Comparison of ENCODE assay signal across 8 mouse cellular contexts in genomic region chr3:89225918-89226317, GRCm38 (mm10). TPM values are rescaled to one million over a fixed set of nuclear protein-coding genes. Genes with fewer than 3 reads are reported as not detected.
DNase-seq lines count a peak whose midpoint lies in the region; ATAC-seq and TF ChIP-seq lines count a peak whose summit lies in the region.
"Had no signal": no experiment of that assay in that cellular context is flagged by ENCODE, and none has a peak within 500 bp of the region (broad histone marks: within the 10 kb centered on the region; RNA-seq: fewer than 3 reads in every experiment).

No protein-coding gene starts in this region.

- TF ChIP-seq CTCF in testis, adult 2 months (IDR thresholded peaks at IDR 0.05; ENCODE audit: control insufficient read depth, insufficient read depth, insufficient replicate concordance, low read depth, low read length) = no peak

- no peaks in the 10 kb centered on the region; the same call in 1 of the 2 replicates for H3K36me3 ChIP-seq in testis, adult 2 months (ENCODE audit: control insufficient read depth, insufficient read depth, low read length)
- H3K36me3 ChIP-seq in forebrain, embryonic 11.5 days (ENCODE audit: control insufficient read depth, insufficient read depth, low read length) = peaks cover 3% of the 10 kb centered on the region; the same call in 1 of the 2 replicates
- peaks cover 60% of the 10 kb centered on the region for H3K36me3 ChIP-seq in midbrain, embryonic 10.5 days

- peak overlapping the region; percentile 89 for H3K4me3 ChIP-seq in testis, adult 2 months (ENCODE audit: control insufficient read depth, low read depth, low read length)
- peak overlapping the region; percentile 97 for H3K4me3 ChIP-seq in forebrain, embryonic 11.5 days (ENCODE audit: low read depth, low read length)
- peak overlapping the region; percentile 89 for H3K4me3 ChIP-seq in midbrain, embryonic 10.5 days

- no peak for TF ChIP-seq POLR2A in testis, adult 2 months (IDR thresholded peaks at IDR 0.05; ENCODE audit: control insufficient read depth, low read depth, low read length)

- peak overlapping the region; percentile 95 for H3K4me2 ChIP-seq in forebrain, embryonic 11.5 days (ENCODE audit: low read depth, low read length, severe bottlenecking)

- H3K27me3 ChIP-seq in testis, adult 2 months (ENCODE audit: control insufficient read depth, insufficient read depth, low read length) = no peaks in the 10 kb centered on the region
- no peaks in the 10 kb centered on the region for H3K27me3 ChIP-seq in forebrain, embryonic 11.5 days (ENCODE audit: control insufficient read depth, insufficient read depth, low read length)
- peaks cover 23% of the 10 kb centered on the region for H3K27me3 ChIP-seq in midbrain, embryonic 10.5 days (ENCODE audit: low read depth, poor library complexity, severe bottlenecking)

- peak; percentile 82 for ATAC-seq in forebrain, embryonic 11.5 days (replicated peaks; ENCODE audit: low FRiP score)
- ATAC-seq in activated CD4-positive, CD25-positive, alpha-beta regulatory T cell, adult 4 months = no peak
- ATAC-seq: intestine, postnatal 0 days had no signal

- H3K4me1 ChIP-seq in testis, adult 2 months (ENCODE audit: control insufficient read depth, insufficient read depth, low read length) = peaks cover 20% of the 10 kb centered on the region
- H3K4me1 ChIP-seq in forebrain, embryonic 11.5 days (replicated peaks; ENCODE audit: control insufficient read depth, insufficient read depth, low read length) = peaks cover 28% of the 10 kb centered on the region
- H3K4me1 ChIP-seq in midbrain, embryonic 10.5 days = peaks cover 82% of the 10 kb centered on the region

- H3K9ac ChIP-seq in forebrain, embryonic 11.5 days (ENCODE audit: low read length) = peak overlapping the region; percentile 74

- H3K9me3 ChIP-seq in forebrain, embryonic 11.5 days (ENCODE audit: control insufficient read depth, low read length) = no peaks in the 10 kb centered on the region
- H3K9me3 ChIP-seq in midbrain, embryonic 10.5 days (replicated peaks) = no peaks in the 10 kb centered on the region

- no peak overlapping the region; the same call in 1 of the 2 replicates for H3K27ac ChIP-seq in testis, adult 2 months (ENCODE audit: control insufficient read depth, insufficient read depth, low read depth, low read length)
- H3K27ac ChIP-seq in forebrain, embryonic 11.5 days (ENCODE audit: low read depth, low read length) = peak overlapping the region; percentile 98
- peak overlapping the region; percentile 99 for H3K27ac ChIP-seq in midbrain, embryonic 10.5 days (replicated peaks)

- 6% methylated on average over 4 of the region's 4 CpGs for WGBS in forebrain, embryonic 11.5 days
- 11% methylated on average over 4 of the region's 4 CpGs for WGBS in midbrain, embryonic 10.5 days

- DNase-seq in testis, postnatal 10 days (ENCODE audit: low spot score) = no peak
- peak; percentile 90 for DNase-seq in forebrain, embryonic 11.5 days (ENCODE audit: low spot score)
- peak; percentile 93 for DNase-seq in midbrain, embryonic 10.5 days (ENCODE audit: low spot score)
- no peak for DNase-seq in natural killer cell, adult 2 months (ENCODE audit: low spot score in 2 of 2)
- DNase-seq in gastrocnemius, adult 18-20 months (ENCODE audit: low spot score) = no peak

RNA-seq across cellular contexts. Expression of gene Mtx1, which starts 1.0 kb away (rescaled TPM):
- 482 and 525 TPM in 2 replicates for polyA plus RNA-seq in testis, adult 2 months (2012; rRNA removed)
- polyA plus RNA-seq in forebrain, embryonic 11.5 days (2014; fragmentation: Nextera tagmentation; extraction: Ambion mirVana) = 194 and 213 TPM in 2 replicates
- 238 TPM in 2 replicates for polyA plus RNA-seq in midbrain, embryonic 10.5 days (2016; fragmentation: Nextera tagmentation; extraction: Ambion mirVana)
- polyA plus RNA-seq in activated CD4-positive, CD25-positive, alpha-beta regulatory T cell, adult 4 months (2017; shearing (Covaris generic)) = 100 to 1,000 TPM in 1 of 2 experiments, 10 to 100 TPM in 1; 90.7 to 112 TPM
- total RNA-seq in gastrocnemius, adult 18-20 months (2021) = 10 to 100 TPM; 45.4 to 46.7 TPM

RNA-seq across cellular contexts. Expression of gene Muc1, which starts 2.9 kb away (rescaled TPM):
- polyA plus RNA-seq in testis, adult 2 months (2012; rRNA removed) = 35.1 and 38.3 TPM in 2 replicates
- 2.0 and 3.4 TPM in 2 replicates for polyA plus RNA-seq in forebrain, embryonic 11.5 days (2014; fragmentation: Nextera tagmentation; extraction: Ambion mirVana)
- polyA plus RNA-seq in midbrain, embryonic 10.5 days (2016; fragmentation: Nextera tagmentation; extraction: Ambion mirVana) = 1.8 and 3.4 TPM in 2 replicates
- polyA plus RNA-seq in activated CD4-positive, CD25-positive, alpha-beta regulatory T cell, adult 4 months (2017; shearing (Covaris generic)) = under 1 TPM; 0.88 to 0.97 TPM
- total RNA-seq in gastrocnemius, adult 18-20 months (2021) = under 1 TPM; 0.18 to 0.40 TPM

RNA-seq across cellular contexts. Expression of gene Thbs3, which starts 10.9 kb away (rescaled TPM):
- 66.6 and 73.2 TPM in 2 replicates for polyA plus RNA-seq in testis, adult 2 months (2012; rRNA removed)
- polyA plus RNA-seq in forebrain, embryonic 11.5 days (2014; fragmentation: Nextera tagmentation; extraction: Ambion mirVana) = 63.3 and 69.9 TPM in 2 replicates
- 82.2 and 108 TPM in 2 replicates for polyA plus RNA-seq in midbrain, embryonic 10.5 days (2016; fragmentation: Nextera tagmentation; extraction: Ambion mirVana)
- 1 to 10 TPM in 1 of 2 experiments, under 1 TPM in 1; 0.22 to 2.4 TPM for polyA plus RNA-seq in activated CD4-positive, CD25-positive, alpha-beta regulatory T cell, adult 4 months (2017; shearing (Covaris generic))
- 1 to 10 TPM; 3.6 to 9.2 TPM for total RNA-seq in gastrocnemius, adult 18-20 months (2021)

RNA-seq across cellular contexts. Expression of gene Krtcap2, which starts 19.8 kb away (rescaled TPM):
- 30.7 and 43.7 TPM in 2 replicates for polyA plus RNA-seq in testis, adult 2 months (2012; rRNA removed)
- polyA plus RNA-seq in forebrain, embryonic 11.5 days (2014; fragmentation: Nextera tagmentation; extraction: Ambion mirVana) = 237 and 252 TPM in 2 replicates
- 268 and 282 TPM in 2 replicates for polyA plus RNA-seq in midbrain, embryonic 10.5 days (2016; fragmentation: Nextera tagmentation; extraction: Ambion mirVana)
- 100 to 1,000 TPM; 275 to 319 TPM for polyA plus RNA-seq in activated CD4-positive, CD25-positive, alpha-beta regulatory T cell, adult 4 months (2017; shearing (Covaris generic))
- total RNA-seq in gastrocnemius, adult 18-20 months (2021) = 10 to 100 TPM; 70.2 to 74.5 TPM

RNA-seq across cellular contexts. Expression of gene Trim46, which starts 20.2 kb away (rescaled TPM):
- 27.7 and 27.9 TPM in 2 replicates for polyA plus RNA-seq in testis, adult 2 months (2012; rRNA removed)
- 11.9 and 13.5 TPM in 2 replicates for polyA plus RNA-seq in forebrain, embryonic 11.5 days (2014; fragmentation: Nextera tagmentation; extraction: Ambion mirVana)
- 5.7 and 11.5 TPM in 2 replicates for polyA plus RNA-seq in midbrain, embryonic 10.5 days (2016; fragmentation: Nextera tagmentation; extraction: Ambion mirVana)
- polyA plus RNA-seq in activated CD4-positive, CD25-positive, alpha-beta regulatory T cell, adult 4 months (2017; shearing (Covaris generic)) = 1 to 10 TPM; 2.1 to 3.4 TPM
- total RNA-seq in gastrocnemius, adult 18-20 months (2021) = under 1 TPM; 0.14 to 0.31 TPM

Comparison
In these comparisons a context has a peak if more than half of its experiments do, and no peak if none do; other contexts are left out.
1. DNase-seq: peak in forebrain, embryonic 11.5 days (single experiment) and midbrain, embryonic 10.5 days (single experiment); none in testis, postnatal 10 days (single experiment), natural killer cell, adult 2 months (0 of 2) and gastrocnemius, adult 18-20 months (single experiment).
2. RNA of gene Thbs3, which starts 10.9 kb away (polyA plus RNA-seq): 82.2 to 108 TPM in midbrain, embryonic 10.5 days, 66.6 to 73.2 TPM in testis, adult 2 months and 63.3 to 69.9 TPM in forebrain, embryonic 11.5 days; 0.22 to 2.4 TPM in activated CD4-positive, CD25-positive, alpha-beta regulatory T cell, adult 4 months; every median in the first group is over 10 times any median in the second.
3. Peak in every context shown above with its lines, with median percentiles within 50 percentile points of each other: H3K4me3 ChIP-seq.